Mouse (Mus musculus): Measurements from ENCODE around the gene Mdk.

DNA sequence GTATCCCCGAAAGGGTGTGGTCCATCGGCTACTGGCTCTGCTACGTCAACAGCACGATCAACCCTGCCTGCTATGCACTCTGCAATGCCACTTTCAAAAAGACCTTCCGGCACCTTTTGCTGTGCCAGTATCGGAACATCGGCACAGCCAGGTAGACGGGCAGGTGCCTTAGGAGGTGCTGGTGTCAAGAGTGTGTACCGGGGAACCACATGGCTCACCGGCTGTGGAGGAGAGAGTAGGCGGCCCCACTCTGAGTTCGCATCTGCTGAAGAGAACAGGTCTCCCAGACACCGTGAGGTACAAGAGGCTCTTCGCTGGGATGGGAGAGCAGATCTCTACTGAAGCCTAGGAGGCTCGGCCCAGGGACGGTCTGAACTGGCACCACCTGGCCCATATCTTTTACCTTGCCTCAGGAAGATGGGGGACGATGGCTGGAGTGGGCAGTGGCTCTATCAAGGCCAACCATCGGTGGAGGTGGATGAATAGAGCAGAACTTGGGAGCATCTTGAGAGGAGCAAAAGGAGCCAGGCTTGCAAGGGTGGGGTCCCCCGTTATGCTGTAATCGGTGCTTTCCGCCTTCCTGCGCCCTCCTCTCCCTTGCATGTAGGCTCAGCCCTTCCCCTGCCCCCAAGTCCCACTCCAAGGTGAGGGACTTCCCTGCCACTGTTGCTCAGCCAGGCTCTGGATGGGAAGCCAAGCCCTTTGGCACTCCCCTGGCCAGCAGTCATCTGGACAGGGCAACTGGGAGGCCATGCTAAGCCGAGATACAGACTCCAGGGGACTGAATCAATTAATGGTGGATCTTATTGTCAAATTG is 3.4 kb downstream of the Mdk start:
- no peak for TF ChIP-seq POLR2A (IDR thresholded peaks at IDR 0.05; ENCODE audit: borderline replicate concordance, insufficient read depth, low read length)
- TF ChIP-seq CTCF (IDR thresholded peaks at IDR 0.05; ENCODE audit: borderline replicate concordance, insufficient read depth, low read depth, low read length), result no peak
